Mouse (Mus musculus) kidney, adult 8-10 months (tissue): ENCODE results near the gene Tmco1.

Experiments used
- DNase-seq, 2 experiments: peaks; one replicate each; pipeline ENCODE4 v3.0.0; 2022

The Tmco1 gene

GRCm38 (mm10) chr1:167284258-167284836 lies 23.8 kb upstream of the Tmco1 start:
- peak in 1 of 2 experiments; percentile 31 for DNase-seq

- DNase-seq: peak; percentile 86 to 88
Measured at GRCm38 (mm10) chr1:167284837-167285319, 23.3 kb upstream of the Tmco1 start.

- no peak for DNase-seq
Measured at GRCm38 (mm10) chr1:167285320-167285355, 23.0 kb upstream of the Tmco1 start, which contains the start of gene Uck2. Gene Uck2 (minus strand): TSS chr1:167285320.

- no peak for DNase-seq
Measured at GRCm38 (mm10) chr1:167285356-167285755, 22.8 kb upstream of the Tmco1 start.

GRCm38 (mm10) chr1:167287156-167287555 lies 21.0 kb upstream of the Tmco1 start:
- DNase-seq: no peak

- no peak for DNase-seq
Measured at GRCm38 (mm10) chr1:167288665-167289538, 19.3 kb upstream of the Tmco1 start.

GRCm38 (mm10) chr1:167289567-167290262 lies 18.5 kb upstream of the Tmco1 start:
- no peak for DNase-seq

- no peak for DNase-seq
Measured at GRCm38 (mm10) chr1:167290263-167290592, 17.9 kb upstream of the Tmco1 start.

GRCm38 (mm10) chr1:167291610-167292009 lies 16.6 kb upstream of the Tmco1 start:
- no peak for DNase-seq

GRCm38 (mm10) chr1:167292447-167292846 lies 15.7 kb upstream of the Tmco1 start:
- peak in 1 of 2 experiments; percentile 25 for DNase-seq

GRCm38 (mm10) chr1:167295679-167296402 lies 12.3 kb upstream of the Tmco1 start:
- no peak for DNase-seq

GRCm38 (mm10) chr1:167300122-167300521 lies 8.1 kb upstream of the Tmco1 start:
- no peak for DNase-seq

GRCm38 (mm10) chr1:167305501-167306137 lies 2.6 kb upstream of the Tmco1 start:
- no peak for DNase-seq

- peak; percentile 34 to 61 for DNase-seq
Measured at GRCm38 (mm10) chr1:167306451-167307240, 1.5 kb upstream of the Tmco1 start.

- DNase-seq: no peak
Measured at GRCm38 (mm10) chr1:167307674-167308073, 504 bp upstream of the Tmco1 start.

- no peak for DNase-seq
Measured at GRCm38 (mm10) chr1:167312367-167312766, 4.2 kb downstream of the Tmco1 start.

GRCm38 (mm10) chr1:167313220-167313619 lies 5.0 kb downstream of the Tmco1 start:
- DNase-seq: no peak

- no peak for DNase-seq
Measured at GRCm38 (mm10) chr1:167321691-167322090, 13.5 kb downstream of the Tmco1 start.

GRCm38 (mm10) chr1:167328776-167329175 lies 20.6 kb downstream of the Tmco1 start:
- no peak for DNase-seq

- no peak for DNase-seq
Measured at GRCm38 (mm10) chr1:167331106-167331505, 22.9 kb downstream of the Tmco1 start.

- DNase-seq: no peak
Measured at GRCm38 (mm10) chr1:167336398-167336797, 28.2 kb downstream of the Tmco1 start.

- peak; percentile 68 to 89 for DNase-seq
Measured at GRCm38 (mm10) chr1:167337463-167338095, 29.4 kb downstream of the Tmco1 start.
